Mouse (Mus musculus): ENCODE data around the gene Rassf8. TPM values are rescaled to one million over a fixed set of nuclear protein-coding genes. Genes with fewer than 3 reads are reported as not detected.
A peak's percentile ranks its signal among the peaks of the same experiment; 100 is the strongest.

Rassf8 gene
- polyA plus RNA-seq, 1 experiment from 2014 or later, result 5.3 TPM

DNA sequence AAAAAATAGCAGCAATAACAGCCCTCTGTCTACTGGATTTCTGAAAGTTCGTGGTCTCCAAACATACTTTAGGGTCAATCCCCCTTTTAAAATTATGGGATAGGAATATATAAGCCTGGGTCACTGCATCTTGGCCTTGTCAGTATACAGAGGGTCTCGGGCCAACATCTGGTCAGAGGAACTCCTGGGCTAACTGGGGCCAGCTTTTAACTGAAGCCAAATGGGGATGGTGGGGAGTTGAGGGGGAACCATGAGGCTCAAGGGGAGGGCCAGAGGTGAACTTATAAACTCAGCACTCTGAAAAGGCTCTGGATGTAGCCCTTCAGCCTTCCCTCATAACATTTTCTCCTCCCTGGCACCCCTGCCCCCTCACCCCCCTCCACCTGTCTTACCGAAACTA is 120.6 kb downstream of the Rassf8 start:
- H3K4me3 ChIP-seq (replicated peaks), result peak overlapping the region; percentile 71
- no peak overlapping the region for H3K27ac ChIP-seq (replicated peaks)
- H3K9me3 ChIP-seq (replicated peaks), result no peaks in the 10 kb centered on the region
- H3K27me3 ChIP-seq (replicated peaks), result peaks cover 25% of the 10 kb centered on the region
- no peak overlapping the region for H3K9ac ChIP-seq (replicated peaks)
- H3K4me1 ChIP-seq, result peaks cover 38% of the 10 kb centered on the region
- ATAC-seq (ENCODE audit: low FRiP score), result no peak
- H3K36me3 ChIP-seq, result no peaks in the 10 kb centered on the region
- H3K4me2 ChIP-seq, result peak overlapping the region; percentile 99
- 71% methylated on average over 3 of the region's 3 CpGs for WGBS

Other genes with a start within 250 kb of the Rassf8 start
- 0.63 TPM in 2 replicates for gene Lmntd1, start 132.4 kb upstream of the Rassf8 start, polyA plus RNA-seq (2015; fragmentation: Nextera tagmentation; extraction: Ambion mirVana)
- not detected in 2 replicates for gene Tuba3b, start 131.0 kb upstream of the Rassf8 start, polyA plus RNA-seq (2015; fragmentation: Nextera tagmentation; extraction: Ambion mirVana)
- 5.6 and 6.3 TPM in 2 replicates for gene Bhlhe41, start 118.8 kb downstream of the Rassf8 start, polyA plus RNA-seq (2015; fragmentation: Nextera tagmentation; extraction: Ambion mirVana)
- 5.1 and 6.0 TPM in 2 replicates for gene Sspn, start 184.9 kb downstream of the Rassf8 start, polyA plus RNA-seq (2015; fragmentation: Nextera tagmentation; extraction: Ambion mirVana)

Data from neural tube, embryonic 15.5 days (tissue).